Mouse (Mus musculus) thymus, adult 2 months (tissue): ENCODE results near the gene Cdhr2.

ENCODE experiments used
- CTCF ChIP-seq: fragments of 200-500 bp; IDR thresholded peaks from 2 replicates; pipeline ENCODE4 v1.5.1; 2012; ENCODE audit warnings: mild to moderate bottlenecking, control low read depth, low read length, moderate library complexity, borderline replicate concordance; ENCODE audit not compliant: control insufficient read depth, poor library complexity, insufficient read depth; ENCODE audit errors: extremely low read depth
- POLR2A ChIP-seq: fragments of 200-500 bp; IDR thresholded peaks from 2 replicates; pipeline ENCODE4 v1.6.1; 2012; ENCODE audit warnings: mild to moderate bottlenecking, low read length, control low read depth, moderate library complexity; ENCODE audit not compliant: control insufficient read depth, poor library complexity, insufficient read depth; ENCODE audit errors: extremely low read depth

DNA sequence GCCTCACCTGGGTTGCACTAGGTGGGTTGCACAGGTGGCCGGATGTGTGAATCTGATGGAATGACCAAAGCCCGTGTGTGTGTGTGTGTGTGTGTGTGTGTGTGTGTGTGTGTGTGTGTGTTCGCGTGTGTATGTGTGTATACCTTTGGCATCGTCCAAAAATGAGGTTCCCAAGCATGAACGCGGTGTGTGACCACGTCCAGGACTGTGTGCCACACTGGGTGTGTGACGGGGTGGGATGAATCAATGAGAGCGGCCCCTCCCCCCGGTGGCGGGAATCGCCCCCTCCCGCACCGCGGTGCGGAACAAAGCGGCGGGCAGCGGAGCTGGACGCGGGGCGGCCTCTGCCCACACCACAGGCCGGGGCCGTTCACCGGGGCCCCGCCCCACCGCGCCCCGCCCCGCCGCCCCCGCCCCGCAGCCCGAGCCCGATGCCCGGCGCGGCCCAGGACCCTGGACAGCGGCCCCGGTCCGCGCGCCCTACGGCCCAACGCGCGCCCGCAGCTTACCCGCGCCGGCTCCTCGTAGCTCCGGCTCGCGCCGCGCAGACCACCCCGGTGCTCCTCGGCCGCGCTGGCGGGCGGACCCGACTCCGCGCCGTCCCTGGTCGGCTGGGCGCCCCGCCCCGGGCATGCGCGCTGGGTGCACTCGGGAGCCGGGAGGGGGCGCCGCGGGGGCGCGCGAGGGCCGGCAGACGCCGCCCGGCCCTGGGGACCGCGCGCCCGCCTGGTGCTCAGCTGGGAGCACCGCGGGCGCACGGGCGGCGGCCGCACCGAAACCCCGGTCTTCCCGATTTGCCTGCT lies 48.0 kb downstream of the Cdhr2 start:
- TF ChIP-seq POLR2A = no peak
- TF ChIP-seq CTCF = no peak
